Mouse (Mus musculus) spleen, adult 10 weeks (tissue): ENCODE measurements around the gene 4930430A15Rik. TPM values are rescaled to one million over a fixed set of nuclear protein-coding genes. Genes with fewer than 3 reads are reported as not detected.

Experiments
- polyA plus RNA-seq: library from polyadenylated mRNA; stranded (reverse); fragments of 350-450 nt; fragmentation: Illumina TruSeq; extraction: RNeasy Lipid Tissue Mini Kit (QIAGEN cat#74804); gene quantifications from one replicate; pipeline ENCODE4 v1.2.3, GENCODE M21; 2015; ENCODE audit warnings: low replicate concordance; ENCODE audit not compliant: insufficient read depth

The 4930430A15Rik gene
- not detected for polyA plus RNA-seq

GRCm38 (mm10) chr2:111229502-111229901, at the start of gene 4930430A15Rik:
Gene 4930430A15Rik, minus strand, starts transcription at chr2:111229602.

GRCm38 (mm10) chr2:111274006-111274405, 44.6 kb upstream of the 4930430A15Rik start, which contains the start of gene Olfr1277:
Gene Olfr1277, minus strand, starts transcription at chr2:111274106.

DNA sequence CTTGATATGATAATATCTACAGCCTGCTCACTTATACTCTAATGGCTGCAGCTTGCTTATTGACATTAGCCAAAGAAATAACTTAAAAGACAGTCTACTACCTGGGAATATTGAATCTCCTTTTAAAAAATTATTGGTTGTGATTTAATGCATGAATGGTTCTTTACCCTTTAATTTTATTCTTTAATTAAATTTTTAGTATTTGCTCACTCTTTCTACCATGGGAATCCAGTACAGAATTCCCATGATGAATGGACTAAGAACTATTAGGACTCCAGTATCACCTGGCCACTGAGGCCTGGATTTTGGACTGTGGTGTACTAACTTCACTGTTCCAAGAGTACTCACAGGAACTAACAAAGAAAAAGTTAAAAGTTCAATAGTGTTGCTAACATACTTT, 24.8 kb upstream of the 4930430A15Rik start, which contains the start of gene Olfr1276:
Gene Olfr1276 (plus strand): TSS at position 301 of the 400 bp plus-strand sequence.

DNA sequence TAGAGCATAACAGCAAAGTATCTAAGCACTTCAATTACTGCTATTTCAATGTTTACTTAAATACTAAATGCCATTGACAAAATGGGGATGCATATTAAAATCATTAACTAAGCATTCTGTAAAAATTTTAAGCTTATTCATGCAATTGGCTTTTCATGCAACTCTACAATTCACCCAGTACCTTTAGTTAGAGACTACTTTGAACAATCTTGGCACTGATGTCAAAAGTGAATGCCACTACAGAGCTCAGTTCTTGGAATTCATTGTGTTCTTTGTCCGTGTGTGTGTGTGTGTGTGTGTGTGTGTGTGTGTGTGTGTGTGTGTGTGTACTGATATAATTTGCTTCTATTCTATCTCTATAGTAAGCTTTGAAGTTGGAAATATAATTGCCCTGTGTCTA, 5.8 kb upstream of the 4930430A15Rik start, which contains the start of gene Olfr1275:
Gene Olfr1275 (minus strand): TSS at position 101 of the 400 bp plus-strand sequence.

DNA sequence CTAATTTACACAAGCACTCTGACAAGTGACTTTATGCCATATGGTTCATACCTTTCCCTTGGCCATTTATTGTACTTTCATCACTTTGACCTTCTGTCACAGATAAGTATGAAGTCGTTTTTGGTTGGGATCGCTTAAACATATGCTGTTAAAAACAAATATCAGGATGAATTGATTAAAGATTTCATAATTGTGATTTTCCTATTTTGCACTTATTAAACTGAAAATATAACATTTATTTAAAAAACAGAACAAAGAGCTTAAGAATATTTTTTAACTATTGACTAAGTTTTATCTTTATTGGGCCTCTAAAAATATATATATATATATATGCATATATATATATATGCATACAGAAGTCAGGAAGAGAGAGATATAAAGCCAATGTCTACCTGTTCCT, 76.6 kb downstream of the 4930430A15Rik start, which contains the start of gene Gm15130:
Gene Gm15130 (minus strand): TSS at position 101 of the 400 bp plus-strand sequence.

Other genes with a start within 250 kb of the 4930430A15Rik start
- gene Gm13941, start 123.6 kb downstream of the 4930430A15Rik start, polyA plus RNA-seq = not detected
- gene Gm15130, start 76.7 kb downstream of the 4930430A15Rik start, polyA plus RNA-seq = not detected
- not detected for gene Olfr1275, start 5.7 kb upstream of the 4930430A15Rik start, polyA plus RNA-seq
- not detected for gene Olfr1276, start 24.9 kb upstream of the 4930430A15Rik start, polyA plus RNA-seq
- not detected for gene Olfr1277, start 44.5 kb upstream of the 4930430A15Rik start, polyA plus RNA-seq
- gene Olfr1278, start 60.5 kb upstream of the 4930430A15Rik start, polyA plus RNA-seq = not detected
- not detected for gene Olfr1279, start 71.0 kb upstream of the 4930430A15Rik start, polyA plus RNA-seq
- not detected for gene Olfr1280, start 84.4 kb upstream of the 4930430A15Rik start, polyA plus RNA-seq
- not detected for gene Olfr1281, start 96.9 kb upstream of the 4930430A15Rik start, polyA plus RNA-seq
- not detected for gene Olfr1282, start 106.5 kb upstream of the 4930430A15Rik start, polyA plus RNA-seq
- gene Olfr1283, start 137.2 kb upstream of the 4930430A15Rik start, polyA plus RNA-seq = not detected
- not detected for gene Olfr1284, start 145.9 kb upstream of the 4930430A15Rik start, polyA plus RNA-seq
- not detected for gene Olfr1286, start 193.5 kb upstream of the 4930430A15Rik start, polyA plus RNA-seq
- not detected for gene Olfr1287, start 219.5 kb upstream of the 4930430A15Rik start, polyA plus RNA-seq
- not detected for gene Olfr1288, start 244.5 kb upstream of the 4930430A15Rik start, polyA plus RNA-seq